Mouse (Mus musculus): ENCODE data around the gene Il2. TPM values are rescaled to one million over a fixed set of nuclear protein-coding genes. Genes with fewer than 3 reads are reported as not detected.

Il2 gene
- total and polyA plus RNA-seq, 2 experiments from 2014 or later: 0.75 TPM; not detected in 1

DNA sequence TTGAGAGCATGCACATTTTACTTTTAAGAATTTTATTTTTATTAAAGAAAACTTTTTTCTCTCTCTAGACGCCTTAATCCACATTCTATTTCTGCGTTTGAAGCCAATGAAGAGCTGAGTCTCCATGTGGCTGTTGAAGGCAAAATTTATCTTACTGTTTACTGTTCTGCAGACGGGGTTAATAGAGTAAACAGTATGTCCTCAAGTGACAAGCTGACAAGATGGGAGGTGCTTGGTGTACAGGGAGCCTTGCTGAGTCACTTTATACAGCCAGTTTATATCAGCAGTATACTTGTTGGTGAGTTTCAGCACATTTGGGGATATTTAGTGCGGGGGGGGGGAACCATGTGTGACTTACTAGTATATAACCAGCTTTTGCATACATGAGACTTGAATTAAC lies 40.9 kb downstream of the Il2 start:
- Histone ChIP-seq H3K27me3 (ENCODE audit: insufficient read depth, low read length) (no peaks in the 10 kb centered on the region), H3K36me3 (ENCODE audit: insufficient read depth, low read length) (no peaks in the 10 kb centered on the region), H3K9ac (replicated peaks; ENCODE audit: low read length) (no peak overlapping the region), H3K4me3 (ENCODE audit: low read length) (no peak overlapping the region), H3K4me1 (ENCODE audit: insufficient read depth, low read length) (no peaks in the 10 kb centered on the region), H3K9me3 (ENCODE audit: low read length) (no peaks in the 10 kb centered on the region), H3K4me2 (ENCODE audit: low read depth, low read length) (no peak overlapping the region), H3K27ac (no peak overlapping the region)
- 80% methylated on average over 4 of the region's 4 CpGs for WGBS
- ATAC-seq (no peak), DNase-seq (ENCODE audit: low spot score) (no peak)
- TF ChIP-seq CTCF (IDR thresholded peaks at IDR 0.05; ENCODE audit: low read depth): no peak

DNA sequence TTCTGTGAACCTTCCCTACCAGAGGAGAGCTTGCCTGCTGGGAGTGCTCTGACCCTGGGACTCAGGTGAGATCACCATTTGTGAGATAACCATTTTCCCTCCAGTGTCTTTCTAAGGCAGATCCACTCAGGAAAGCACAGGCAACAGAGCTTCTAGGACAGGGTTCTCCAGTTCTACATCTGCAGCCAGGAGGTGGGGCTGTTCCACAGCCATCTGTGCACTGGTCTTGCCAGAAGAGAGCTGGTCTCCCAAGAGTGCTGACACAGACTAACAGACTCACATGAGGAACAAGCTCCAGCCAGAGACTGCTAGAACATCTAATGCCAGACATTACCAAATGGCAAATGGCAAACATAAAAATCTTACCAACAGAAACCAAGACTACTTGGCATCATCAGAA lies 52.5 kb downstream of the Il2 start:
- Histone ChIP-seq H3K36me3 (ENCODE audit: insufficient read depth, low read length) (no peaks in the 10 kb centered on the region), H3K4me1 (ENCODE audit: insufficient read depth, low read length) (no peaks in the 10 kb centered on the region), H3K9me3 (ENCODE audit: low read length) (0 out of 2 replicates have a peak, but pooled peaks cover 3% of the 10 kb centered on the region), H3K4me2 (ENCODE audit: low read depth, low read length) (no peak overlapping the region), H3K27me3 (ENCODE audit: insufficient read depth, low read length) (no peaks in the 10 kb centered on the region), H3K9ac (replicated peaks; ENCODE audit: low read length) (no peak overlapping the region), H3K4me3 (ENCODE audit: low read length) (no peak overlapping the region), H3K27ac (no peak overlapping the region)
- TF ChIP-seq CTCF (IDR thresholded peaks at IDR 0.05; ENCODE audit: low read depth): peak; percentile 59
- 0 out of 2 replicates have a peak, but pooled peaks have one; percentile 32 for ATAC-seq
- DNase-seq (ENCODE audit: low spot score): peak; percentile 32

Other genes starting within 250 kb of the Il2 start
- gene Adad1, start 62.4 kb downstream of the Il2 start, total RNA-seq (2014; rRNA removed): 0.47 TPM in 1 of 2 replicates, not detected in the other
- 0.08 and 0.15 TPM in 2 replicates for gene Adad1, start 62.4 kb downstream of the Il2 start, polyA plus RNA-seq (2015; fragmentation: Nextera tagmentation; extraction: Ambion mirVana)
- not detected in 2 replicates for gene Il21, start 106.7 kb upstream of the Il2 start, total RNA-seq (2014; rRNA removed)
- not detected in 2 replicates for gene Il21, start 106.7 kb upstream of the Il2 start, polyA plus RNA-seq (2015; fragmentation: Nextera tagmentation; extraction: Ambion mirVana)
- 3.9 and 4.1 TPM in 2 replicates for gene Bbs12, start 186.6 kb upstream of the Il2 start, total RNA-seq (2014; rRNA removed)
- 3.9 and 4.2 TPM in 2 replicates for gene Bbs12, start 186.6 kb upstream of the Il2 start, polyA plus RNA-seq (2015; fragmentation: Nextera tagmentation; extraction: Ambion mirVana)
- gene Cetn4, start 186.7 kb upstream of the Il2 start, total RNA-seq (2014; rRNA removed): 1.3 and 4.4 TPM in 2 replicates
- 3.3 and 4.6 TPM in 2 replicates for gene Cetn4, start 186.7 kb upstream of the Il2 start, polyA plus RNA-seq (2015; fragmentation: Nextera tagmentation; extraction: Ambion mirVana)
- gene Fgf2, start 222.4 kb upstream of the Il2 start, total RNA-seq (2014; rRNA removed): 2.9 and 3.7 TPM in 2 replicates
- gene Fgf2, start 222.4 kb upstream of the Il2 start, polyA plus RNA-seq (2015; fragmentation: Nextera tagmentation; extraction: Ambion mirVana): 0.95 and 1.1 TPM in 2 replicates

Data from hindbrain, postnatal 0 days (tissue).